Mouse (Mus musculus): ENCODE data around the gene Trpm8. TPM values are rescaled to one million over a fixed set of nuclear protein-coding genes. Genes with fewer than 3 reads are reported as not detected.

Gene Trpm8
- polyA plus RNA-seq, 1 experiment from 2014 or later: 0.04 TPM

DNA sequence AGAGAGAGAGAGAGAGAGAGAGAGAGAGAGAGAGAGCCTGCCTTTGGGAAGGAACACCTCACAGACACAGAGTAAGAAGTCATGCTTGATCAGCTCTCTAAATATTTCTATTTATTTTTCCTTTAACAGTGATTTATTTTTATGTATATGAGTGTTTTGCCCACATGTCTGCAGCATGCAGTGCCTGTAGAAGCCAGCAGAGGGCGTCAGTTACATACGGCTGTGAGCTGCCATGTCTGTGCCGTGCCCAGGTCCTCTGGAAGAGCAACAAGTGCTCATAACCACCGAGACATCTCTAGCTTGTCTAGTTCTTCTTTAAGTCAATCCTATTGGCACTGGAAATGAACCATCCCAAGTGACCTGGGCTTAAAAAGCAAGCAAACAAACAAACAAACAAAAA is 12.5 kb downstream of the Trpm8 start:
- no peak for ATAC-seq
- H3K36me3 ChIP-seq: no peaks in the 10 kb centered on the region
- no peak overlapping the region for H3K4me3 ChIP-seq (replicated peaks)
- WGBS: 42% methylated on average over 4 of the region's 4 CpGs
- H3K27me3 ChIP-seq: no peaks in the 10 kb centered on the region
- peaks cover 68% of the 10 kb centered on the region for H3K9me3 ChIP-seq
- H3K9ac ChIP-seq (replicated peaks): no peak overlapping the region
- H3K27ac ChIP-seq: no peak overlapping the region
- no peaks in the 10 kb centered on the region for H3K4me1 ChIP-seq (replicated peaks)
- no peak overlapping the region for H3K4me2 ChIP-seq (replicated peaks)

DNA sequence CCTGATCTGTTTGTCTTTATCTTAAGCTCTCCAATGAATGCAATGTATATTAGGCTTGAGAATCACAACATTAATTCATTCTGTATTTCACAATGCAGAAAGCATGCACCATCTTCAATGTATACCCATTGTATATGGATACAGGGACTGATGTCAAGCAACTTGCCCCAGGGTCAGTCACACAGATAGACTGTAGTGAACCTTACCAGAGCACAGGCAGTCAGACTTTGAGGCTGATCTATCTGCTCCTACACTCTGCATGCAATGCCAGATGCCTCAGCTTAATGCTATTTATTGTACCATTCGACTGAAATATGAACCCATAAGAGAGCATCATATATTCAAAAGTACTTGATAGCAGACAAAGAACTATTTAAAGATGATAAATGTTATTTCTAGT is 13.1 kb downstream of the Trpm8 start:
- no peak for ATAC-seq
- H3K27me3 ChIP-seq: no peaks in the 10 kb centered on the region
- WGBS: 66% methylated on average over 1 of the region's 1 CpGs
- no peaks in the 10 kb centered on the region for H3K36me3 ChIP-seq
- peaks cover 68% of the 10 kb centered on the region for H3K9me3 ChIP-seq
- H3K4me2 ChIP-seq (replicated peaks): no peak overlapping the region
- no peak overlapping the region for H3K9ac ChIP-seq (replicated peaks)
- no peak overlapping the region for H3K4me3 ChIP-seq (replicated peaks)
- H3K4me1 ChIP-seq (replicated peaks): no peaks in the 10 kb centered on the region
- H3K27ac ChIP-seq: no peak overlapping the region

DNA sequence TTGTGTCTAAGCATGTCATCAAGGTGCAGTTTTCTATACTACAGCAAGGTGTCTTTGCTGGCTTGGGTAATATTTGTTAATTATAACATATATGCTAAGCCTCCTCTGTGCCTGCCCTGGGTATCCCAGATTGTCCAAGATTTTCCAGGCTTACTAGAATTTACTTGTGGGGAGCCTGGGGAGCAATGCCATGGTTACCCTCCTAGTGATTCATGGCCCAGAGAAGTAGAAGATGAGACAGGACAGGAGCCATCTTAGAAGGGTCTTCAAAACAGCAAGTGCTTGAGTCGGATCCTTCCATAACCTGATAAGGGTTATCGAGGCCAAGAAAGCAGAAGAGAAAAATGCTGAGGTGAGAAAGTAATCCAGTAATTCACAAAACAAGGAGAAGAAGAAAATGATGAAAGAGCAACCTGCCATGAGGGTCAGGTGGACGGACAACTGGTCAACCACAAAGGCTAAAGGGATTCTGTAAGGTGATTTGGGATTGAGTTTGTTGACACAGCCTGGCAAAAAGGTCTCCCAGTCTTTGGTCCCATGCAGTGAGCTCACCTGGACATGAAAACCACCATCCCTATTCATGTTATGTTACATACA is 14.0 kb downstream of the Trpm8 start:
- 64% methylated on average over 3 of the region's 3 CpGs for WGBS
- Histone ChIP-seq H3K4me1 (replicated peaks) (no peaks in the 10 kb centered on the region), H3K9me3 (peaks cover 69% of the 10 kb centered on the region)

GRCm38 (mm10) chr1:88292057-88292456 is 14.6 kb downstream of the Trpm8 start:
- no peak for ATAC-seq
- Histone ChIP-seq H3K27ac (no peak overlapping the region), H3K9me3 (peaks cover 65% of the 10 kb centered on the region), H3K27me3 (no peaks in the 10 kb centered on the region), H3K36me3 (no peaks in the 10 kb centered on the region), H3K4me3 (replicated peaks) (no peak overlapping the region), H3K4me1 (replicated peaks) (no peaks in the 10 kb centered on the region), H3K4me2 (replicated peaks) (no peak overlapping the region), H3K9ac (replicated peaks) (no peak overlapping the region)
- 54% methylated on average over 2 of the region's 2 CpGs for WGBS

More for the DNA sequence above, 14.0 kb downstream of the Trpm8 start:
- Histone ChIP-seq H3K27ac (no peak overlapping the region), H3K9ac (replicated peaks) (no peak overlapping the region), H3K36me3 (no peaks in the 10 kb centered on the region), H3K4me3 (replicated peaks) (no peak overlapping the region), H3K4me2 (replicated peaks) (no peak overlapping the region), H3K27me3 (no peaks in the 10 kb centered on the region)
- ATAC-seq: no peak

- Histone ChIP-seq H3K27ac (no peak overlapping the region), H3K4me1 (replicated peaks) (no peaks in the 10 kb centered on the region), H3K36me3 (no peaks in the 10 kb centered on the region), H3K4me3 (replicated peaks) (no peak overlapping the region), H3K27me3 (no peaks in the 10 kb centered on the region), H3K9ac (replicated peaks) (no peak overlapping the region), H3K4me2 (replicated peaks) (no peak overlapping the region), H3K9me3 (peaks cover 66% of the 10 kb centered on the region)
- whole genome bisulfite sequencing: 21% methylated on average over 1 of the region's 1 CpGs
- ATAC-seq: no peak
These were observed 17.2 kb downstream of the Trpm8 start for GRCm38 (mm10) chr1:88294650-88295049.

DNA sequence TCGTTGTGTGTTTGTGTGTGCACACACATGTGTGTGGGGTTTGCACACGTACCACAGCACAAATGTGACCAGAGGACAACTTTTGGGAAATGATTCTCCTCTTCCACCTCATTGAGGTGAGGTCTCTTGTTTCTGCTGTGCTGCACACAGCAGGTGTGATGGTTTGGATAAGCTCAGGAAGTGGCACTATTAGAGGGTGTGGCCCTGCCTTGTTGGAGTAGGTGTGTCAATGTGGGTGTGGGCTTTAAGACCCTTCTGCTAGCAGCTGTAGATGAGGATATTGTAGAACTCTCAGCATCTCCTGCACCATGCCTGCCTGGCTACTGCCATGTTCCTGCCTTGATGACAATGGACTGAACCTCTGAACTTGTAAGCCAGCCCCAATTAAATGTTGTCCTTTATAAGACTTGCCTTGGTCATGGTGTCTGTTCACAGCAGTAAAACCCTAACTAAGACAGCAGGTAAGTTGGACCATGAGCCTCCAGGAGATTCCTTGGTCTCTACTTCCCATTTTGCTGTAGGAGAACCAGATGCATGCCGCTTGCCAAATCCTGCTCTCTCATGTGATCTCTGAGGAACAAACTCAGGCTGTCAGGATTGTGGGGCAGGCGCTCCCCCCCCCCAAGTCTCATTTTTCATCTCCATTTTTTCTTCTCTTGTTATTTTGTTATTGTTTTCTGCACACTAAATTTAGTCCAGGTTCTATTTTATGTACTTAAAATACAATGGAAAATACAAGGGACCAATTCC is 18.9 kb downstream of the Trpm8 start:
- Histone ChIP-seq H3K27me3 (no peaks in the 10 kb centered on the region), H3K9ac (replicated peaks) (no peak overlapping the region), H3K9me3 (peaks cover 70% of the 10 kb centered on the region), H3K36me3 (no peaks in the 10 kb centered on the region), H3K4me1 (replicated peaks) (no peaks in the 10 kb centered on the region), H3K4me2 (replicated peaks) (no peak overlapping the region), H3K4me3 (replicated peaks) (no peak overlapping the region), H3K27ac (no peak overlapping the region)
- ATAC-seq: peak; percentile 19; the same call in 1 of the 2 replicates
- 74% methylated on average over 4 of the region's 4 CpGs for WGBS

GRCm38 (mm10) chr1:88297480-88298258 is 20.2 kb downstream of the Trpm8 start:
- H3K4me2 ChIP-seq (replicated peaks): no peak overlapping the region
- no peak overlapping the region for H3K27ac ChIP-seq
- H3K36me3 ChIP-seq: no peaks in the 10 kb centered on the region
- peaks cover 73% of the 10 kb centered on the region for H3K9me3 ChIP-seq
- no peaks in the 10 kb centered on the region for H3K4me1 ChIP-seq (replicated peaks)
- H3K27me3 ChIP-seq: no peaks in the 10 kb centered on the region
- ATAC-seq: no peak
- H3K4me3 ChIP-seq (replicated peaks): no peak overlapping the region
- 64% methylated on average over 7 of the region's 7 CpGs for WGBS
- H3K9ac ChIP-seq (replicated peaks): no peak overlapping the region

DNA sequence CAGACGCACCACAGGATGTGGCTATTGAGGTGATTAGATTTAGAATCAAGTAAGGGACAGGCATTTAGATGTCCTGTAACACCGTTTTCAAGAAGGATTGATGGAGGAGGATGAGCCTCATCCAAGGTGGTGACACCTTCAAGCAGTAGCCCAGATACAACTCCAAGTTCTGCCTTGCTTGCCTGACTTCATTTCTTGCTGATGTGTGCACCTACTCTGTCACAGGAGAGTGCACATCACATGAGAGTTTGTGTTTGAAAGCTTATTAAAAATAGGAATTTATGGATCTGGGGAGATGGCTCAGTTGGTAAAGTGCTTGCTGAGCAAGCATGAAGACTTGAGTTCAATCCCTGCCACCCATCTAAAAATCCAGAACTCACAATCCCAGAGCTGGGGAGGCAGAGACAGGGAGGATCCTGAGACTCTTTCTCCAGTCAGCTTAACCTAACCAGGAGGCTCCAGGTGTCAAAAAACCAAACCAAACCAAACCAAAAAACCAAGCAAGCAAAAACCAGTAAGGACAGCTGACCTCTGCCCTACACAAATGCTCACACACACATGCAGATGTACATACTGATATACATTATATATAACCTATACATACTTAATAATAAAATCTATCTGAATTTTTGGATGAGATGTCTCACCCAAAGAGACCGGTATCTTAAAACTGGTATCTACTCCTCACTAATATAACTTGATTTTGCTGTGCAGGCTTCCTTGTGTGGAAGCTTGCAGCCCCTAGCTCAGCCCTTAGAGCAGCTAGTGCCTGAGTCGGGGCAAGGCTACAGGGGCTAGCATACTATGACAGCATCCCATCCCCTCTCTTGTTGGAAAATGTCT is 21.4 kb downstream of the Trpm8 start:
- no peak overlapping the region for H3K27ac ChIP-seq
- H3K27me3 ChIP-seq: no peaks in the 10 kb centered on the region
- peaks cover 81% of the 10 kb centered on the region for H3K9me3 ChIP-seq
- H3K9ac ChIP-seq (replicated peaks): no peak overlapping the region
- no peak overlapping the region for H3K4me3 ChIP-seq (replicated peaks)
- H3K4me1 ChIP-seq (replicated peaks): no peaks in the 10 kb centered on the region
- no peaks in the 10 kb centered on the region for H3K36me3 ChIP-seq
- 62% methylated on average over 4 of the region's 4 CpGs for WGBS
- no peak for ATAC-seq
- no peak overlapping the region for H3K4me2 ChIP-seq (replicated peaks)

DNA sequence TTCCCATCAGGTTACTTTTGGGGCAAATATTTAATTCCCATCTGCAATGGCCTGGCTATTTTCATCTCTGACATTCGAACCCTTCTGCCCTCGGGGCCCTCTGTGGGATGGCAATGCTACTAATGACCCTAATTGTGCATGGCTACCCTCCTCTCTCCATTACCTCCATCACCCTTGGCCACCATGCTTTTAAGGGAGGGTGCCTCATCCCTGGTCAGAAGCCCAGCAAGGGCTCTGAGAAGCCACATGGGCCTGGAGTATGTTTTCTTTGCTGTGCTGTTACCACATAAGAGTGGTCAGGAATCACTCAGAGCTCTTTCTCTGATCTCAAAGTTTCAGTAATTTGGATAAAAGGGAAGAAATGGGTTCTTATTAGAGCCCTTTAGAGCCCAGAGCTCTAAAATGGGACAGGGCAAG is 22.1 kb downstream of the Trpm8 start:
- H3K4me2 ChIP-seq (replicated peaks): no peak overlapping the region
- WGBS: 85% methylated on average over 2 of the region's 2 CpGs
- H3K4me3 ChIP-seq (replicated peaks): no peak overlapping the region
- no peak for ATAC-seq
- H3K9ac ChIP-seq (replicated peaks): no peak overlapping the region
- no peaks in the 10 kb centered on the region for H3K4me1 ChIP-seq (replicated peaks)
- H3K9me3 ChIP-seq: peaks cover 84% of the 10 kb centered on the region
- H3K36me3 ChIP-seq: no peaks in the 10 kb centered on the region
- no peaks in the 10 kb centered on the region for H3K27me3 ChIP-seq
- H3K27ac ChIP-seq: no peak overlapping the region

DNA sequence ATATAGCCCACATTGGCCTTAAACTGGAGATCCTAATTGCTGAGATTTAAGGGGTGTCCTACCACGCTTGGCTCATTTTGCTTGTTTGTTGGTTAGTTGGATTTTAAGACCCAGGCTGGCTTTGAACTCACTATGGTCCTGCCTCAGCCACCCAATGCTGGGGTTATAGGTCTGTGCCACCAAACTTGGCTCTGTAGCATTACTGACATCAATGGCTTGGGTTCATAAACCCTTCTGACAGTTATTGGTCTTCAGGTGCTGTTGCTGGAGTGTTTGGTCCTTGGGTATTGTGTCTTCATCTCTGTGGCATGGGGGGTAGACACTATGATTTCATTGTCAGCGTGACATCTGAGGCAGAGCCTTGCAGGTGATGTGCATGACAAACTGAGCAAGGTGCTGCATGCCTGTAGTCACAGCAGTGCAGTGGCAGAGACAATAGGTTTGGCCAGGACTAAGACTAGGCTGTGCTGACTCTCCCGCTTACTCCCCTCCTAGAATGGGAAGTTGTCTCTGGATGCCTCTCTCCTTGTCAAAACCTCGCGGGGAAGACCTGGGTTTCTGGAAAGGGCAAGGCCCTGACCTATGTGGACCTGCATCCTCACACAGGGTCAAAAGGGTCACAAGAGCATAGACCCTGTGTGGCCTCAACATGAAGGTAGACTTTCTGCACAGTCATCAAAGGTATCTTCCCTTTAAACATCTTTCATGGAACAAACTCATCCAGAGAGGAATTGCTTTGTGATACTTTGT is 23.0 kb downstream of the Trpm8 start:
- H3K4me3 ChIP-seq (replicated peaks): no peak overlapping the region
- no peaks in the 10 kb centered on the region for H3K27me3 ChIP-seq
- H3K9ac ChIP-seq (replicated peaks): no peak overlapping the region
- H3K9me3 ChIP-seq: peaks cover 87% of the 10 kb centered on the region
- no peak overlapping the region for H3K27ac ChIP-seq
- 46% methylated on average over 5 of the region's 5 CpGs for WGBS
- no peaks in the 10 kb centered on the region for H3K36me3 ChIP-seq
- no peaks in the 10 kb centered on the region for H3K4me1 ChIP-seq (replicated peaks)
- H3K4me2 ChIP-seq (replicated peaks): no peak overlapping the region
- ATAC-seq: peak; percentile 13; the same call in 1 of the 2 replicates
